Mouse (Mus musculus) right cerebral cortex, postnatal 36 days (tissue): ENCODE measurements at regions not wholly inside any gene's neighbourhood (a gene's known extent, or its start where the extent isn't known, plus 50 kb on each side); places are given as distances from the start of the nearest gene placed in this dataset.
A peak's percentile ranks its signal among the peaks of the same experiment; 100 is the strongest.

Experiments
- DNase-seq, 2 experiments: peaks; one replicate each; pipeline ENCODE4 v3.0.0; 2022; ENCODE audit warnings: low spot score in 2 of 2, mixed read lengths in 1 of 2

DNA sequence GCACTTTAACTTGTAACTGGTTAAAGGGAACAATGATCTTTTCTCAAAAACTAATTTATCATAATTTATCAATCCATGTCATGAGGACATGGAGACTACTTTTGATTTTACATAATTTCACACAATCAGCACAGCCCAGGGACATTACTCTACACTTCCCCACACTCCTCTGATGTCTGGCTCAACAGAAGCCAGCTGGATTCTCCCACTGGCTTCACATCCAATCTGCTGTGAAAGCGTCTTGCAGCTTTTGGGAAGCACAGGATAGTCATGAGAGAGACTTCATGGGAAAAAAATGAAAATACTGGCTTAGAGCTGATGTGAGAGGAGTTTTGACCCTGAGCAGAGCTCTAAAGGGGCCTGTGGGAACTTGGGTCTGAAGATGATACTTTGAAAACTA lies 61.7 kb upstream of the Hrasls start:
- DNase-seq, result no peak

DNA sequence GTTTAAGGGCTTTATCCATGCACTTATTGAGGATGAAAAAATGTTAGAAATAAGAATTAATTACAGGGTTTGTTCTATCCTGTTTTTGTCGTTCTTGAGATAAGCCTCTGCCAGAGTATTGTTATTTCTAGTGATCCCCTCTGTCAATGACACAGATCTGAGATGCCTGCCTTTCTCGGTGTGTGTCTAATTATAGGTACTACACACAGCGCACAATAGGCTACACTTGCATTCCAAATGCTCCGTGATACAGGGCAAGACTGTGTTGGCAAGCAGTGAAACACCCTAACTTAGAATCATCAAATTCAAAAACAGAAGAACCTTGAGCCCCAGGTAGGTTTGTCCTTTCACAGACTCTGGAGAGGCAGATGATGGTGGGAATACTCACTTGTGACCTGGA lies 90.3 kb upstream of the Hrasls start:
- no peak for DNase-seq

DNA sequence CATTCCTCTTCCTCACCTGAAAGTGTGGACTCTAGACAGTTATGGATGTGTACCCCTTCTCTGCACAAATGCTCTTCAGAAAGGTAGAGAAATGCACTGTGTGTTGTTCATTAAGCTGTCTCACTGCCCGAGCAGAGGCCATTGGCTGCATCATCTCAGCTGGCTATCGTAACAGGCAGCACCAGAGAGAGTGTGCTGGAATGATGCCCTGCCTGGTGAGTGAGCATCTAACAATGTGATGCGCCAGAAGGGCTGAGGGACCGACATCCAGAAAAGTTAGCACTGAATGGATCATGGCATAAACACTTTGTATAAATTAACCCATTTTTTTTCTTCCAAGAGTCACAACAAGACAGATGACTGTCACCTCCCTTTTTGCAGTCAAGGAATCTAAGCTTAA lies 112.7 kb upstream of the Hrasls start:
- DNase-seq, result no peak

DNA sequence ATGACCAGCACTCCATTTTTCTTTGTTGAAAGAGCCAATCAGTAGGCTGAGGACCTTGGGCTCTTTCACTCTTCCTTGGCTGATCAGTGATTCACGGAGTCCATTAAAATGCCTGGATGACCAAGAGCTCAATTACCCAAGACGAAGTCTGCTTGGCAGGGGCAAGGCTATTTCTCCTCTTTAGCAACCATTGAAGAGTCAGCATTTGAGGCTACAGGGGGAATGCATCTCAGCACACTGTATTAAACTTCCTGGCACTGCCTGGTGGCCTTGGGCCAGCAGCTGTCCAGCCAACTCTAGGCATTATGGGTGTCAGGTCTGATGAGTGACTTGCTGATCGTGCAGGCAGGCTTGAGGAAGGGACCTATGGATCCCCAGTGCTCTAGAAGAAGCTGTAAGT lies 136.5 kb upstream of the Mb21d2 start:
- DNase-seq, result no peak

DNA sequence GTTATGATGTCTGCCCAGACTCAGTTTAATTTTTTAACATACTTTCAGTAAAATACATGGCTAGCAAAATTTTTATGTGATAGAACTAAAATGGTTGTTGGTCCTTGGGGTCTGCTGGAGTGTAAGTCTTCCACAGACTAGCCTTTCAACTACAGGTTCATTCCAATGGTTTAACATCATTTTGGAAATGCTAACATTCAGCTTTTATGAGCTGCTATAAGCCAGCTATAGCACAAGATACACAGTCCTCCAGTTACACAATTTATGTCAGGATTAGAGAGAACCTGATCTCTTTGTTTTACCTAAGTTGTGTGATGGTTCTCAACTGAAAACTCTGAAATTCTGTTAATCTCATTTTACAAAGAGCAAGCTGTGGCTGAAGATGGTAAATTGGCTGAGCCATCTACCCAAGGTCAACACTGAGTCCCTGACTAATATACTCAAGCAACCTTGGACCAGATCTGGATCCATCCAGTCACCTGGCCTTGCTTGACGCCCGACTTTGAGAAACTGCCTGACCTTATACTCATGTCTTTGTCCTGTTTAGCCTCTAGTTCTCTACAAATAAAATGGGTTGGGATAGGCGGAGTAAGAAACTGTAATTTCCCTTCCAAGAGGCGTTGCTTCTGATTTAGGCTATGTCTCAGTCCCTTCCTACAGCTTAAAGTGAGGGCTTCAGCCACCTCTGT lies 135.8 kb upstream of the Mb21d2 start:
- no peak for DNase-seq

DNA sequence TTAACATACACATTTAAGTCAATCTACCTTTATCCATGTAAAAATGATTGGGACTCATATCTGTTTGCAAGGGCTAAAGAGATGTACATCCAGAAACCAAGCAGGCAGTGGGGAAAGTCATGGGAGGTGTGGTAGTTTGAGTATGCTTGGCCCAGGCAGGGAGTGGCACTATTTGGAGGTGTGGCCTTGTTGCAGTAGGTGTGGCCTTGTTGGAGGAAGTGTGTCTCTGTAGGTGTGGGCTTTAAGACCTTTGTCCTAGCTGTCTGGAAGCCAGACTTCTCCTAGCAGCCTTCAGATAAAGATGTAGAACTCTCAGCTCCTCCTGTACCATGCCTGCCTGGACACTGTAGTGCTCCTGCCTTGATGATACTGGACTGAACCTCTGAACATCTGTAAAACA lies 133.9 kb upstream of the Mb21d2 start:
- no peak for DNase-seq

DNA sequence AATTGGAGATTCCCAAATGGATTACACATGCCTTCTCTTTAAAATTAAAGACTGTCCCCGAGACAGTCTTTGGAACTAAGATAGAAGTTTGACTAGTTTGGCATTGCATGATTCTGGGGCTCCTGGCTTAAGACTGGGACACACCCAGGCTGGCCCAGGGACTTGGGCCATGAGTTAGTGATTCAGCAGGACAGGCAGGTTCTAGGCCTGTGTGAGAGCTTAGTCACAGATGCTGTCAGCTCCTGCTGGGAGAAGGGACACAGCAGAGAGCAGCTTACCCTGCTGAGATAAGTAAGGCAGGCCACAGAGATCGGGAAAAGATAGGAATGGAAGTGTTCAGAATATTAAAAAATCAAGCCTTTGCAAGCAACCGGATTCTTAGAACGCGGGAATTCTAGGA lies 127.6 kb upstream of the Mb21d2 start:
- no peak for DNase-seq

DNA sequence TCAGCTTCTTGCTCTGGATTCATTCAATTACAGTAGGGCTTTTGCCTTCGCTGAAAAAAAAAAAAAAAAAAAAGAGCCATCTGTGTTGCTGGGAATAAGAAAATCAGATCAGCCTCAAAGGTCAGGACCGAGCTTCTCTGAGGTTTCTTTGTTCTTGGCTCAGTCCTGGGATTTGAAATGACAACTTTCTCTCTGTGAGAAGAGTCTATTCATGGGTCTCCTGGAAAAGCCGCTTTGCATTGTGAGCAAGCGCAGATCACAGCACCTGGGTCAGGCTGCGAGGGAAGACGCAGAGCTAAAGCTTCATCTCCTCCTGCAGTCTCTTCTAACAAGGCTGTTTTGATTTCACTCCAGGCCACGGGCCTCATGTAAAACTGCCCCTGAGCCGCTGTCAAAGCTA lies 125.0 kb upstream of the Mb21d2 start:
- DNase-seq, result no peak

DNA sequence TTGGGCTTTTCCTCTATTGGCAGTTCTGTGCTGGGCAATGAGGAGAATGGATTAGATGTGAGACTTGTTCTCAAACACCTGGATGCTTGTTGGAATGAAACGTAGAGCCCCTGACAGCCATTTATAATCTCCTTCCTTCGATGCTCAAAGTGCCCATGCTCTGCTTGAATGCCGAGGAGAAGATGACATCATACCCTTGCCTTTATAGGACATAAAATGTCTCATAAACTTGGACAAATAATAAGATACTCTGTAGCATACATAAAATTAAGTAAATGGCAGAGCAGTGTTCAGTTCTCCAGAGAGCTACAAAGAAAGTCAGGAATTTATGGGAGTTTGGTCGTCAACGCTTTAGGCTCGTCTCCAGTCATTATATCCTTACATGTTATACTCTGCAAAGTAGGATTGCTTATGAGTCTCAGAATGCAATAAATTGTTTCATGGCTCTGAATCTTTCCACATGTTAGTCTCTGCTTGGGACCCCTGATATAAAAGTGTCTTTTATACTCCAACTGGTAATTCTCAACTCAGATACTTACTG lies 117.0 kb upstream of the Mb21d2 start:
- DNase-seq, result no peak

DNA sequence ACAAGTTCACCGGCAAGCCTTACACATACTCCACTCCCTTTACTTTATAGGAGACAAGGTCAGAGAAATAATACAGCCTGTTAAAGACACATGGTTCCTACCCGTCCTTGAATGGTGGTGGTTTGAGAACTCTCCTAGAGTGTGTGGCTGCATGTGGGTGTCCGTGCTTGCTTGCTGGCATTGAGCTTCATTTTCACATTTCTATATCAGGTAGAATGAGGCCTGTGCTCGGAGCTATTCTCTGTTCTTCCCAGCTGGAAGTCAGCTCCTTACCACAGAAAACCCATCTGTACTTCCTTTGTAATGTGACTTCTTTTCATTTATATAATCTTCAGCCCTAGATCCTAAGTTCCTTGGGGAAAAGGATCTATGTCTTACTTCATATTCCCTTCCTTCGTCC lies 106.0 kb upstream of the Mb21d2 start:
- DNase-seq, result peak; percentile 18 to 60

DNA sequence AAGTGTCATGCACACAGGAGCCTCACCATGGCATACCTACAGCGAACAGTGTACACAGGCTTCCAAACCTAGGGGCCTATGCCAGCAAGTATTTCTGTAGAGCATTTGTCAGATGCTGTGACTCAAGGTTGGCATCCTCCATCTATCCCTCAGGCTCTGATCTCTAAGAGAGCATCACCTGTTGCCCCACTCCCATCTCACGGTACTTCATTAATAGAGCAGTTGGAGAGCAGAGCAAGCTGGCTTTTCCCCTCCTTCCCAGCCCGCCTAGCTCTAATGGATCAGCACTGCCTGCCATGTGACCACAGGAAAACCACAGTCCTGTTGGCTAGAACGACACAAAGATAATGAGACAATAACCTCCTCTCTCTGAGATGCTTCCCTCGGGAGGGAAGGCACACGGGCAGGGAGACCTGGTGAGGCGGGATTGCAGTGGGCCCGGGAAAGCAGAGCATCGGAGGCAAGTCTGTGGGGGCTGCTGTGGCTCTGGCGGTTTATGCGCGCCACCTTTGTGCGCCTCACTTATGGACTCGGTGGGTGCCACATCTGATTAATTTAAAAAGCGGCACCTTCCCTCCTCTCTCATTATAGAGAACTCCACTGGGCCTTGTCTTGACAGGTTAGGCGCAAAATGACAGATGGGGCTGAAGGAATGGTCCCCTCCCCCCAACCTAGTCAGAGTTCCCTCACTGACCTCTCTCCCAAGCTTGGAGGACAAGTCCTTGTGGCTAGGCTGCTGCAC lies 104.8 kb upstream of the Mb21d2 start:
- DNase-seq, result no peak

DNA sequence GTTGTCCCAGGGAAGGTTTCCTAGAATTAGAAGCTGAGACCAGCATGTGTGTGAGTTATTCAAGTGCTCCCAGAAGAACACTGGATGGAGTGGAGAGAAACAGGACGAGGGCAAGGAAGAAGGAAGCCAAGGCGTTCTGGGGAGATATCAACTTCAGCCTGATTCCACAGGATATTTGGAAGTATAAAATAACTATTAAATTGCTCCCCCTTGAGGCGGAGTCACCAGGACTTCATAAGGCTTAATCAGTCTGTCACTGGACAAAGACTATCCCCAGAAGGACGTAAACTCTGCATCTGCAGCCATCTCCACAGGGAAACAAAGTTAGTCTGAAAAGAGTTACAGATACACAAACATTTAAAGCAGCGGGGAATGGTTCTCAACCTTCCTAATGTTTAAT lies 103.9 kb upstream of the Mb21d2 start:
- DNase-seq, result no peak

DNA sequence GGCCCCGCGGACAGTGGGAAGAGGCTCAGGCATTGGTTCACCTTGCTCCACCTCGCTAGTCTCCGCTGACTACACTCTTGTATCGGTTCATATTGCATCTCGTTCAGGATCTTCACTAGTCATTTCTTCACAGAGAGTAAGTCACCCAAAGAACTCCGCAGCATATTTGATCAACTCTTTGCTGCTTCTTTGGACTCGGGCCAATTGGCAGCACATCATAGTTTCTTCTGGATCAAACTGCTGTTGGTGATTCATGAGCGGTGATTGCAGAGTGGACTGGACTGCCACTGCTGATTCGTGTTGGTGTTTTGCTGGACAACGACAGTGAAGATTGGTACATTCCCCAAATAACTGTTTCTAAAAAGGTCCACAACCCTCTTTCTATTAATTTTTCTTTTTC lies 98.4 kb upstream of the Mb21d2 start:
- DNase-seq, result no peak

DNA sequence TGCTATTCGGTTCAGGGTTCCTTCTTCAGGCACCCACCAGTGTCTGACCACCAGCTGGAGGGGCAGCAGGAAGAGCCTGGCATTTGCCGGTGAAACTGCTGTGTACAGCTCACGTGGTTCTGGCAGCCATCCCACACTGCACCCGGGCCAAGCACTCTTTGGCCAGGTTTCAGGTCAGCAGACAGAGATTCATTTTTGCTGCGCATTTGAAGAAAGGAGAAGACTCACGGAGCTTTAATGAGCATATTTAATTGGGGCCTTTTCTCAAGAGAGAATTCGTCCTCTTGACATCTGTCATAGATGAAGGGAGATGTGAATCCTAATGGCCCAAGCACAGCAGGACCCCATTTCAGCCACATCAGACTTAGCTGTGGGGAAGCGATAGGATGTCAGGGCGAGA lies 71.8 kb upstream of the Mb21d2 start:
- DNase-seq, result no peak

DNA sequence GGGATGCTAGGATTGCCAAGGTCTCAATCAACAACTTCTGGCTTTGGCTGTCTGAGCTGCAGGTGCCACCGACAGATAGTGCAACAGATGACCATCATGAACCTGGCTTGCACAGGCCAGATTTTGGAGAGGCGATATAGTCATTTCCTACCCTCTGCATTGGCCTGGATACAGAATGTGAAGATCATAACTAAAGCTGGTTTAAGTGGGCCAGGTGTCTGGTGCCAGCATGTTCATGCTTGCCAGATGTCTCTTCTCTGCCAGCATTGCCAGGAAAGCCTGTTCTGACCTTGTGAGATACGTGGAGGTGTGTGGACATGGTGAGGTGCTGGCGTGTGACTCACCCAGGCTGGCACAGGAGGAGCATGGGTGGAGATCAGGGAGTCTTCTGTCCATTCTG lies 70.2 kb upstream of the Mb21d2 start:
- no peak for DNase-seq

DNA sequence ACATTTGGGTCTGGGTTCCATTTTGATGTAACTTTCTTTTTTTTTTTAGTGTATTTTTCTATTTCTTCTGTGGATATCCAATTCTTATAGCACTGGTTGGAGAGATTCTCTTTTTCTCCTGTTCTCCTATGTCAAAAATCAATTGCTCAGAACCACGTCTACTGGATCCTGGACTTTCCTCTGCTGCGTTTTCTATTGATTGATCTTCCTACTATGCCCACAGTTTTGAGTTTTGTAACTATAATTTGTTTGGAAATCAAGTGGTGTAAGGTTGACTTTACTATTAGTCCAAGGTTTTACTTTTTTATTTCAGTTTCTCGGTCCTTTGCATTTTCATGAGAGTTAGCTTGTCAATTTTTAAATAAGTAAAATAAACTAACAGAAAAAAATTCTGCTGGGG lies 67.2 kb upstream of the Mb21d2 start:
- no peak for DNase-seq

DNA sequence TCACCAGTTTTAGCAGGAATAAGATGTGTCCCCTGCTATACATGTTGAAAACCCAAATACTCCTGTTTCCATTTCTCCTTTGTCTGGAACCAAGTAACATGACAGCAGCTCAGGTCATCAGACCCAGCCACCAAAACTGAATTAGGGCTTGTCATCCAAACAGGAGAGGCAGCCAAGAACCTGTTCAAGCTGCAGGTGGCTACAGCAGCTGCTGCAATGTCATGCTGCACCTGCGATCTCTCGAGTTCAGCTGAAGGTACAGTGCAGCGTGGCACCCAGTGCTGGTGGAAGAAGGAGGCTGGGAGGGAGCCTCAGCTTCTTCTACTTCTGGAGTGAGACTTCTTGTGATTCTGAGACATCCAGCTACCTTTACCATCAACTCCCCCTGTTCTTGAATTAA lies 61.2 kb upstream of the Mb21d2 start:
- no peak for DNase-seq

DNA sequence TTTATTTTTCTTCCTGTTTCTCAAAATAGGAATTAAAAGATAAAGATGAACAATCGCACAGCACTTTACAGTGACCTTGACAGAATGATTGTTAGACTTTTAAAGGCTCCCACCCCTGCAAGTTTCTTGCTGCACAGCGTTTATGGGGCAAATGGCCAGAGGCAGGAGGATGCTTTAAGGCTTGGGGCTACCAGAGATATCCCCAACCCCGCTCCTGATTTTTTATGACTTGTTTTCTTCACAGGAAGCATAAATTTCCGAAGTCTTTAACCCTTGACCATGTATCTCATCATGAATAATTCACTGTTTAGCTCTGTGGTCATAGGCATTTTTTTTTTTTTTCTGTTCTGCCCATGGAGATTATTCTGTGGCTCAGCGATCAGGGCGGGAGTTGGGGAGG lies 55.5 kb upstream of the Mb21d2 start:
- DNase-seq, result no peak

DNA sequence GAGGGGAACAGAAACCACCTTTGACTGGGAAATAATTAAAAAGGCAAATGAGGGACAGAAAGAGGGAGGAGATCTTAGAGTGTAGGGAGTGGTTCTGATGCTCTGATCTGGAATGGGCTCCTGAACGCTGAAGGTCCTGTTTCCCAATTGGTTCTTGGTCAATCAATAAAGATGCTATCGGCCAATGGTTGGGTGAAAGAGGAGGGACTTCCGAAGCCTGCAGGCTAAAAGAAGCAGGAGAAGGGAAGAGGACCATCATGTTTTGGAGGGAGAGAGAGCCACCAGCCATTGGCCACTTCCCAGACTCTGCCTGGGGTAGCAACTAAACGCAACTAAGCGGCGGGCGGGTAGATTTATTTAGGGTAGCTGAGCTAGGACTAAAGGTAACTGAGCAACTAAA lies 53.4 kb upstream of the Mb21d2 start:
- DNase-seq, result no peak
